Mouse (Mus musculus): ENCODE measurements around the gene Fxn. TPM values are rescaled to one million over a fixed set of nuclear protein-coding genes. Genes with fewer than 3 reads are reported as not detected.

Gene Fxn
- polyA plus RNA-seq, 1 experiment from 2014 or later = 37.9 TPM

DNA sequence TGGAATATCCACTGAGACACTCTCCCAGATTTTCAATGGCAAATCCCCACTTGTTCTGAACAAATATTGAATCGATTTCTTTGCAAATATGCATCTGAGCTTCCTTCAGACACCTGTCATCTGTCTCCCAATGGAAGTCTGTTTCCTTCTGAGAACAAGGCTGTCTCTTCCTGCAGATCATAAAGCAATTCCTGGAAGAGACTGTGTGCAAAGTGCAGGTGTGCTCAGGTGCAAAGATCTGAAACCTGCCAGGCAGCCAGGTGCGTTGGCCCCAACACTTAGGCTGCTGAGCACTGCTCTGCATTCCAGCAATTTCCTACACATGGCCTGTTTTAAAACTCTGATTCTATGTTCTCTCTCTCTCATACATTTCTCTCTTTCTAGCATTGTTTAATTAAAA lies 37.3 kb upstream of the Fxn start:
- Histone ChIP-seq H3K4me3 (replicated peaks; ENCODE audit: low read depth, low read length) (no peak overlapping the region), H3K36me3 (ENCODE audit: control insufficient read depth, insufficient read depth, low read length) (no peaks in the 10 kb centered on the region), H3K9ac (replicated peaks; ENCODE audit: low read length) (no peak overlapping the region), H3K4me2 (ENCODE audit: low read length) (no peak overlapping the region), H3K27ac (replicated peaks; ENCODE audit: low read depth, low read length) (no peak overlapping the region), H3K27me3 (ENCODE audit: control insufficient read depth, insufficient read depth, low read length) (no peaks in the 10 kb centered on the region), H3K4me1 (ENCODE audit: control insufficient read depth, insufficient read depth, low read length) (peaks cover 12% of the 10 kb centered on the region), H3K9me3 (ENCODE audit: control insufficient read depth, low read length) (no peaks in the 10 kb centered on the region)
- no peak for DNase-seq
- no peak for ATAC-seq (ENCODE audit: low FRiP score, low TSS enrichment)
- 95% methylated on average over 2 of the region's 2 CpGs for WGBS

DNA sequence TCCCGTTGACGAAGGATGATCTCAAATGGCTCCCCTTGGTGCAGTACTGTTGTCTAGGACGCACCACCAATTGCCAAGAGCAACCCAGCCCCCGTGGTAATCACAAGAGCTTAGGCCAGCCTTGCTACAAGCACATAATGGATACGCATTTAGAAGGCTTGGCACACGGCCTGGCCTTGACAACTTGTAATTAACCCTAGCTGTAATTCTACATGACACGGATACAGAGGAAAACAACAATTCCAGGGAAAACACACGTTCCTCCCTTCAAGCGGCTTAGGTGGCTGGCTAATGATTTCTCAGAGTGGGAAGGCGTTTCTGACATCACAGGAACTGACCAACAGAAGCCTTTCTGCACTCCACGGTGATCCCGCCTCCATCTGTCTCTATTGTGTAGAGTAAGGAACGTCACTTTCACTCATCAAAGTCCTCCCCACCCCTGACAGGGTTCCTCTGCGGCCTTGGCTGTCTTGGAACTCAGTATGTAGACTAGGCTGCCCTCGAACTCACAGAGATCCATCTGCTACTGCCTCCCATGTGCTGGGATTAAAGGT lies 36.7 kb upstream of the Fxn start:
- DNase-seq = peak; percentile 82
- H3K27ac ChIP-seq (replicated peaks; ENCODE audit: low read depth, low read length) = no peak overlapping the region

DNA sequence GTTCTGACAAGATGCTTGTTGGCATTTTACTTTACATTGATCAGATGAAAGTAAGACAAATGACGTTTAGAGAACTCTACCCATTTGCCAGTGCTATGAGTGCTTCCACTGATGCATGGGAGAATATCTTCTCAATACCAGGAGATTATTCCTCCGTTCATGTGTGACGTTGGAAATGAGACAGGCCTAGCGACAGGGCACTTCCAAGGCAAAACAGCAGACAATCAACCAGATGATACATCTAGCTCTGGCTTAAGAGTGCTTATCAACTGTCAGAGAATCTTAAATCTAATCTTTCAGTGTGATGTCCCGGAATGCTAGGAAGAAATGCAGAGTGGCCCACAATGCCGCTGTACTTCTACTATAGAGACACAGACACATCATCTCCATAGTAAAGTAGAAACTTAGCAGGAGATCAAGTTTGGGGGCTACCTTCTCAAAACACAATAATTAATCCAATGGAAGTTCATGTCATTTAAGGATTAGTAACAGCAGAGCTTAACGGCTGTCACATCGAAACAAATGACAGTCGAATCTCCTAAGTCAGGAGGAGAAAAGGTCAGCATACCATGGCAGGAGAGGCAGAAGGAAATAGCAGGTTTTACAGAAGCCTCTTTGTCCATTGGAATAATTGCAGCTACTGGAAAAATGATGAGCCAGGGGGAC lies 35.8 kb upstream of the Fxn start:
- Histone ChIP-seq H3K27me3 (ENCODE audit: control insufficient read depth, insufficient read depth, low read length) (no peaks in the 10 kb centered on the region), H3K9ac (replicated peaks; ENCODE audit: low read length) (no peak overlapping the region), H3K27ac (replicated peaks; ENCODE audit: low read depth, low read length) (no peak overlapping the region), H3K9me3 (ENCODE audit: control insufficient read depth, low read length) (no peaks in the 10 kb centered on the region), H3K4me3 (replicated peaks; ENCODE audit: low read depth, low read length) (no peak overlapping the region), H3K4me2 (ENCODE audit: low read length) (no peak overlapping the region), H3K4me1 (ENCODE audit: control insufficient read depth, insufficient read depth, low read length) (peaks cover 12% of the 10 kb centered on the region), H3K36me3 (ENCODE audit: control insufficient read depth, insufficient read depth, low read length) (no peaks in the 10 kb centered on the region)
- 43% methylated on average over 9 of the region's 9 CpGs for WGBS
- ATAC-seq (ENCODE audit: low FRiP score, low TSS enrichment) = no peak
- no peak for DNase-seq

More for the DNA sequence above, 36.7 kb upstream of the Fxn start:
- H3K36me3 ChIP-seq (ENCODE audit: control insufficient read depth, insufficient read depth, low read length) = no peaks in the 10 kb centered on the region
- ATAC-seq (ENCODE audit: low FRiP score, low TSS enrichment) = peak; percentile 58; the same call in 1 of the 2 replicates
- no peak overlapping the region for H3K4me3 ChIP-seq (replicated peaks; ENCODE audit: low read depth, low read length)
- 34% methylated on average over 15 of the region's 15 CpGs for WGBS
- no peaks in the 10 kb centered on the region for H3K9me3 ChIP-seq (ENCODE audit: control insufficient read depth, low read length)
- H3K9ac ChIP-seq (replicated peaks; ENCODE audit: low read length) = no peak overlapping the region
- H3K27me3 ChIP-seq (ENCODE audit: control insufficient read depth, insufficient read depth, low read length) = no peaks in the 10 kb centered on the region
- peaks cover 12% of the 10 kb centered on the region for H3K4me1 ChIP-seq (ENCODE audit: control insufficient read depth, insufficient read depth, low read length)
- H3K4me2 ChIP-seq (ENCODE audit: low read length) = no peak overlapping the region

- H3K4me3 ChIP-seq (replicated peaks; ENCODE audit: low read depth, low read length) = no peak overlapping the region
- H3K4me2 ChIP-seq (ENCODE audit: low read length) = no peak overlapping the region
- DNase-seq (no peak), ATAC-seq (ENCODE audit: low FRiP score, low TSS enrichment) (no peak)
- no peaks in the 10 kb centered on the region for H3K9me3 ChIP-seq (ENCODE audit: control insufficient read depth, low read length)
- H3K27ac ChIP-seq (replicated peaks; ENCODE audit: low read depth, low read length) = no peak overlapping the region
- H3K4me1 ChIP-seq (ENCODE audit: control insufficient read depth, insufficient read depth, low read length) = peaks cover 12% of the 10 kb centered on the region
- no peaks in the 10 kb centered on the region for H3K36me3 ChIP-seq (ENCODE audit: control insufficient read depth, insufficient read depth, low read length)
- H3K9ac ChIP-seq (replicated peaks; ENCODE audit: low read length) = no peak overlapping the region
- 91% methylated on average over 4 of the region's 4 CpGs for WGBS
- no peaks in the 10 kb centered on the region for H3K27me3 ChIP-seq (ENCODE audit: control insufficient read depth, insufficient read depth, low read length)
These were observed 34.8 kb upstream of the Fxn start for GRCm38 (mm10) chr19:24315234-24315633.

GRCm38 (mm10) chr19:24314676-24315075 lies 34.3 kb upstream of the Fxn start:
- DNase-seq = no peak
- no peak overlapping the region for H3K27ac ChIP-seq (replicated peaks; ENCODE audit: low read depth, low read length)
- H3K9ac ChIP-seq (replicated peaks; ENCODE audit: low read length) = no peak overlapping the region
- H3K27me3 ChIP-seq (ENCODE audit: control insufficient read depth, insufficient read depth, low read length) = no peaks in the 10 kb centered on the region
- 96% methylated on average over 11 of the region's 11 CpGs for WGBS
- H3K4me1 ChIP-seq (ENCODE audit: control insufficient read depth, insufficient read depth, low read length) = peaks cover 12% of the 10 kb centered on the region
- no peak for ATAC-seq (ENCODE audit: low FRiP score, low TSS enrichment)
- H3K4me3 ChIP-seq (replicated peaks; ENCODE audit: low read depth, low read length) = no peak overlapping the region
- no peaks in the 10 kb centered on the region for H3K36me3 ChIP-seq (ENCODE audit: control insufficient read depth, insufficient read depth, low read length)
- no peaks in the 10 kb centered on the region for H3K9me3 ChIP-seq (ENCODE audit: control insufficient read depth, low read length)
- H3K4me2 ChIP-seq (ENCODE audit: low read length) = no peak overlapping the region

DNA sequence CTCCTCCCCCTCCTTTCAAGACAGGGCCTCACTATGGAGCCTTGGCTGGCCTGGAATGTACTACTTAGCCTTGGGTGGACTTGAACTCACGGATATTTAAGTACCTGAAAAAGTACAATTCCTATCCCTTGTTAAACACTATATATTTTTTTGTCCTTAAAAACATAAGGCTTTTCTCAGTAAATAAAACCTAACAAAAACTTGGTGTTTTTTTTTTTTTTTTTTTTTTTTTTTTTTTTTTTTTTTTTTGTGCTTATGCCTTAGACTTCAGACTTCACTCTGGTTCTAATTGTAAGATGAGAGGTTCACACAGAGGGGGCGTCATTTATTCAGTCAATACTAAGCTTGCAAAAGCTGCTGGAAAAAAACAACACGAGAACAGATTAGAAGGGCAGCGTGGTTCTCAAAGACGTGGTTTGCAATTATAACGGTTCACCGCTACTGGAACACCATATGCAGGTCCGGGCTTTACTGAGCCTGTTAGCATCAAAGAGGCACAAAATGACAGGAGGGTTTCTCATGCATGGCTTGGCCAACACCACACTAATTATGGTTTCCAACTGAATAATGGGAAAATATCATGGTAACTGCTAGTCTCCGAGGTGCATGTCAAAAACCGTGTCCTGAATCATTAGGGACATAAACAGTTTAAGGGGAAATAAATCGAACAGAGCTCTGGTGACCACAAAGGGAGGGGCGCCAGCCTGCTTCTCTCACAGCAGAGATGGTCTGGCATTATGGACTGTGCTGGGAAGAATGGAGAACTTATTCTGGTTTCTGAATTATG lies 32.3 kb upstream of the Fxn start:
- H3K27ac ChIP-seq (replicated peaks; ENCODE audit: low read depth, low read length) = no peak overlapping the region
- H3K9me3 ChIP-seq (ENCODE audit: control insufficient read depth, low read length) = no peaks in the 10 kb centered on the region
- H3K36me3 ChIP-seq (ENCODE audit: control insufficient read depth, insufficient read depth, low read length) = no peaks in the 10 kb centered on the region
- H3K4me1 ChIP-seq (ENCODE audit: control insufficient read depth, insufficient read depth, low read length) = peaks cover 18% of the 10 kb centered on the region
- 17% methylated on average over 12 of the region's 12 CpGs for WGBS
- H3K4me2 ChIP-seq (ENCODE audit: low read length) = 0 out of 2 replicates have a peak overlapping the region, but pooled peaks have one; percentile 8
- peak; percentile 74 for DNase-seq
- peak; percentile 62; the same call in 1 of the 2 replicates for ATAC-seq (ENCODE audit: low FRiP score, low TSS enrichment)
- H3K4me3 ChIP-seq (replicated peaks; ENCODE audit: low read depth, low read length) = no peak overlapping the region
- no peaks in the 10 kb centered on the region for H3K27me3 ChIP-seq (ENCODE audit: control insufficient read depth, insufficient read depth, low read length)
- no peak overlapping the region for H3K9ac ChIP-seq (replicated peaks; ENCODE audit: low read length)

- no peak overlapping the region for H3K4me2 ChIP-seq (ENCODE audit: low read length)
- H3K36me3 ChIP-seq (ENCODE audit: control insufficient read depth, insufficient read depth, low read length) = no peaks in the 10 kb centered on the region
- ATAC-seq (ENCODE audit: low FRiP score, low TSS enrichment) = no peak
- no peak overlapping the region for H3K27ac ChIP-seq (replicated peaks; ENCODE audit: low read depth, low read length)
- 89% methylated on average over 5 of the region's 5 CpGs for WGBS
- no peak overlapping the region for H3K4me3 ChIP-seq (replicated peaks; ENCODE audit: low read depth, low read length)
- peaks cover 21% of the 10 kb centered on the region for H3K4me1 ChIP-seq (ENCODE audit: control insufficient read depth, insufficient read depth, low read length)
- DNase-seq = no peak
- no peaks in the 10 kb centered on the region for H3K9me3 ChIP-seq (ENCODE audit: control insufficient read depth, low read length)
- no peaks in the 10 kb centered on the region for H3K27me3 ChIP-seq (ENCODE audit: control insufficient read depth, insufficient read depth, low read length)
- H3K9ac ChIP-seq (replicated peaks; ENCODE audit: low read length) = no peak overlapping the region
These were observed 31.6 kb upstream of the Fxn start for GRCm38 (mm10) chr19:24312046-24312445.

- Histone ChIP-seq H3K4me1 (ENCODE audit: control insufficient read depth, insufficient read depth, low read length) (peaks cover 15% of the 10 kb centered on the region), H3K27ac (replicated peaks; ENCODE audit: low read depth, low read length) (peak overlapping the region; percentile 37; the same call in 1 of the 2 replicates), H3K36me3 (ENCODE audit: control insufficient read depth, insufficient read depth, low read length) (no peaks in the 10 kb centered on the region), H3K27me3 (ENCODE audit: control insufficient read depth, insufficient read depth, low read length) (no peaks in the 10 kb centered on the region), H3K9ac (replicated peaks; ENCODE audit: low read length) (0 out of 2 replicates have a peak overlapping the region, but pooled peaks have one; percentile 10), H3K4me3 (replicated peaks; ENCODE audit: low read depth, low read length) (no peak overlapping the region), H3K9me3 (ENCODE audit: control insufficient read depth, low read length) (no peaks in the 10 kb centered on the region), H3K4me2 (ENCODE audit: low read length) (no peak overlapping the region)
- WGBS = 9% methylated on average over 5 of the region's 5 CpGs
- ATAC-seq (ENCODE audit: low FRiP score, low TSS enrichment) = no peak
- peak; percentile 46 for DNase-seq
These were observed 27.9 kb upstream of the Fxn start for GRCm38 (mm10) chr19:24308305-24308705.
